Mouse (Mus musculus): Measurements from ENCODE around the gene Rpl11.

DNA sequence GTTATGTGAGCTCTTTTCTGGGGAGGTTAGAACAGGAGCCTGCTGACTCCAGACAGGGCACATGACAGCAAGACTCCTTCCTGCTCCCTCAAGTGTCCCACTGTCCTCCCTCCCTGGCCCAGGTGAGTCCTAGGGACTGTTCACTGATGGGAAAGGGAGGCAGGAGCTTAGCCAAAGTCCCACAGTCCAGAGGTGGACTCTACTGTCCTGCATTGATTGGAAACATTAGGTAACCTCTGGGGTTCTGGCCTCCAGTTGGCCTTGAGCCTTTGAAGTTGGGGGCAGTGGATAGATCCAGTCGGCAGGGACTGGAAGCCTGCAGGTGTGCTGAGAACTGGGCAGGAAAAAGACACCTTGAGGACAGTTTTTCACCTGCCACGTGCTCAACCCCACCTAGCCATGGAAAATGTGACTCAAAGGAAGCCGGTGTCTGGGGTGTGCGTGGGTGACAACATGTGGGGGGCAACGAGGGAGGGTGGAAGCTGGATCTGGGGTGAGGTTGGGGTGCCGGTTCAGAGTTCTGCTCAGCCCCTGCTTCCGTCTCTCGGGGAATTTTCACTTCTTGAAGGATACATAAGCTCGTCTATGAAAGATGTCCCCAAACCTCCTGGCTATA lies 42.4 kb upstream of the Rpl11 start:
- no peak for TF ChIP-seq CTCF (conservative IDR thresholded peaks at IDR 0.05; ENCODE audit: insufficient read depth, insufficient read length, low read depth, low read length)
- TF ChIP-seq POLR2A (IDR thresholded peaks at IDR 0.05; ENCODE audit: low read depth, low read length): no peak
